Mouse (Mus musculus) erythroblast, adult 5-6 weeks (primary cell): Measurements from ENCODE around the gene Nrg4. TPM values are rescaled to one million over a fixed set of nuclear protein-coding genes. Genes with fewer than 3 reads are reported as not detected.
"Not testable (repeated sequence)": the region's sequence is repeated elsewhere in the genome, so short reads cannot be mapped to it uniquely, and the experiment has no call there.

Source experiments
- ATAC-seq: replicated peaks from 2 replicates; pipeline ENCODE4 v1.8.0; 2016; ENCODE audit warnings: moderate number of reproducible peaks, mild to moderate bottlenecking, moderate TSS enrichment, inconsistent platforms; ENCODE audit not compliant: poor library complexity, low FRiP score, severe bottlenecking
- total RNA-seq, 2 experiments: library from RNA; stranded (forward) in 1 of 2; stranded (reverse) in 1 of 2; fragments of 150-400 nt in 1 of 2; fragments of 200-764, 138-1000 nt in 1 of 2; gene quantifications; 2 replicates each; pipeline versions ENCODE4 v1.2.3 to v1.2.4; 2015 to 2017; ENCODE audit warnings: low replicate concordance in 2 of 2

Gene Nrg4
- total RNA-seq, 2 experiments from 2014 or later, result 1.7 to 2.1 TPM

GRCm38 (mm10) chr9:55255604-55256003 lies 71.0 kb downstream of the Nrg4 start:
- no peak for ATAC-seq

GRCm38 (mm10) chr9:55255056-55255455 lies 71.6 kb downstream of the Nrg4 start:
- ATAC-seq, result no peak

GRCm38 (mm10) chr9:55253849-55254248 lies 72.8 kb downstream of the Nrg4 start:
- ATAC-seq, result no peak

GRCm38 (mm10) chr9:55252097-55252496 lies 74.5 kb downstream of the Nrg4 start:
- ATAC-seq, result not testable (repeated sequence)

GRCm38 (mm10) chr9:55250595-55251247 lies 75.9 kb downstream of the Nrg4 start:
- ATAC-seq, result no peak

- ATAC-seq, result no peak
Observed at GRCm38 (mm10) chr9:55248465-55248864, 78.2 kb downstream of the Nrg4 start.

GRCm38 (mm10) chr9:55246918-55247317 lies 79.7 kb downstream of the Nrg4 start:
- no peak for ATAC-seq

- ATAC-seq, result no peak
Observed at GRCm38 (mm10) chr9:55246440-55246839, 80.2 kb downstream of the Nrg4 start.

- ATAC-seq, result not testable (repeated sequence)
Observed at GRCm38 (mm10) chr9:55245057-55245750, 81.4 kb downstream of the Nrg4 start.

- no peak for ATAC-seq
Observed at GRCm38 (mm10) chr9:55244079-55244478, 82.6 kb downstream of the Nrg4 start.

- ATAC-seq, result no peak
Observed at GRCm38 (mm10) chr9:55243280-55243679, 83.4 kb downstream of the Nrg4 start.

- ATAC-seq, result no peak
Observed at GRCm38 (mm10) chr9:55241863-55242685, 84.6 kb downstream of the Nrg4 start.

GRCm38 (mm10) chr9:55240852-55241251 lies 85.8 kb downstream of the Nrg4 start:
- no peak for ATAC-seq

- ATAC-seq, result no peak
Observed at GRCm38 (mm10) chr9:55236235-55237165, 90.1 kb downstream of the Nrg4 start.

GRCm38 (mm10) chr9:55233076-55233475 lies 93.6 kb downstream of the Nrg4 start:
- not testable (repeated sequence) for ATAC-seq

GRCm38 (mm10) chr9:55232586-55232985 lies 94.1 kb downstream of the Nrg4 start:
- ATAC-seq, result no peak

GRCm38 (mm10) chr9:55232110-55232509 lies 94.5 kb downstream of the Nrg4 start:
- no peak for ATAC-seq

GRCm38 (mm10) chr9:55231544-55231943 lies 95.1 kb downstream of the Nrg4 start:
- no peak for ATAC-seq

GRCm38 (mm10) chr9:55229010-55229409 lies 97.6 kb downstream of the Nrg4 start:
- no peak for ATAC-seq

GRCm38 (mm10) chr9:55228149-55228548 lies 98.5 kb downstream of the Nrg4 start:
- ATAC-seq, result no peak
